Mouse (Mus musculus): Measurements from ENCODE around the gene Prss8. TPM values are rescaled to one million over a fixed set of nuclear protein-coding genes. Genes with fewer than 3 reads are reported as not detected.

Gene Prss8
- polyA plus RNA-seq, 1 experiment from 2014 or later = 5.0 TPM

DNA sequence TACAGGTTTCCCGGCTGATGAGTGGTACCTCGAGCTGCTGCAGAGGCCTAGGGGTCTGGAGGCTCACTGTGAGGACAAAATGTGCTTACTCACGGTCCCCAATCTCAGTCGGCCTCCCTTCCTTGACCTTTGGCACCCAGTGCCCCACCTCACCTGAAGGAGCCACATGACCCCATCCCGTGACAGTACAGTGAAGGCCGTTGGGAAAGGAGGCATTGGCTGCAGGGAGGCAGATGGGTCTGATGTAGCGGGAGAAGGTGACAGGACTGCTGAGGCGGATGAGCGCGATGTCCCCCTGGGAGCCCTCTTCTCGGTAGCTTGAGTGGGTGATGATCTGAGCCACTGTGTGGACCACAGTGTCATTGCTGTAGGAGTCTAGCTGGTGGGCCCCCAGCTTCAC lies 3.1 kb downstream of the Prss8 start:
- no peak for ATAC-seq (ENCODE audit: insufficient number of reproducible peaks, insufficient read depth, low FRiP score, low TSS enrichment, low read depth)
- Histone ChIP-seq H3K27ac (no peak overlapping the region), H3K4me1 (replicated peaks) (peaks cover 20% of the 10 kb centered on the region), H3K9me3 (no peaks in the 10 kb centered on the region), H3K4me3 (replicated peaks) (no peak overlapping the region), H3K27me3 (peaks cover 36% of the 10 kb centered on the region), H3K9ac (replicated peaks) (no peak overlapping the region), H3K4me2 (no peak overlapping the region), H3K36me3 (peaks cover 57% of the 10 kb centered on the region)
- 89% methylated on average over 11 of the region's 11 CpGs for WGBS

DNA sequence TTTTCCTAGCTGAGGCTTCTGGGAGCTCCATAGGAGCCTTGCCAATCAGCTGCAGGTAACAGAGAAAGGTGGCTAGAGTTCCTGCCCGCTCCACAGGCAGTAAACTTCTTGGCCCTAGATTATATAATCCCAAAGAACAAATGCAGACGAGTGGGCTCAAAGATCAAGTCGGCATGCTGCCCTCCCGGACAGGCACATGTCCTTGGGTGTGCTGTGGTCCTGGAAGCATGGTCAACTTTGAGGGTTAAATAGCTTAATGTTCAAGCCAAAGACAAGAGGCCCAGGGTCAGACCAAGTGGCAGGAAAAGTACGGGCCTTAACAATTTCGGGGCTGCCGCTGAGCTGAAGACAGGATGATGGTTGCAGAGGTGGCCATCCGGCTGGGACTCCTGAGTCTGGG lies 3.8 kb downstream of the Prss8 start:
- Histone ChIP-seq H3K4me3 (replicated peaks) (no peak overlapping the region), H3K9me3 (no peaks in the 10 kb centered on the region), H3K27me3 (peaks cover 36% of the 10 kb centered on the region), H3K36me3 (peaks cover 65% of the 10 kb centered on the region), H3K4me2 (no peak overlapping the region), H3K9ac (replicated peaks) (0 out of 2 replicates have a peak overlapping the region, but pooled peaks have one; percentile 23), H3K27ac (no peak overlapping the region), H3K4me1 (replicated peaks) (peaks cover 13% of the 10 kb centered on the region; the same call in 1 of the 2 replicates)
- ATAC-seq (ENCODE audit: insufficient number of reproducible peaks, insufficient read depth, low FRiP score, low TSS enrichment, low read depth) = no peak
- WGBS = 93% methylated on average over 8 of the region's 8 CpGs

- peaks cover 13% of the 10 kb centered on the region; the same call in 1 of the 2 replicates for H3K4me1 ChIP-seq (replicated peaks)
- H3K4me3 ChIP-seq (replicated peaks) = no peak overlapping the region
- H3K9me3 ChIP-seq = no peaks in the 10 kb centered on the region
- H3K27ac ChIP-seq = no peak overlapping the region
- ATAC-seq (ENCODE audit: insufficient number of reproducible peaks, insufficient read depth, low FRiP score, low TSS enrichment, low read depth) = no peak
- no peak overlapping the region for H3K9ac ChIP-seq (replicated peaks)
- H3K4me2 ChIP-seq = no peak overlapping the region
- 82% methylated on average over 5 of the region's 5 CpGs for WGBS
- H3K36me3 ChIP-seq = peaks cover 73% of the 10 kb centered on the region
- peaks cover 31% of the 10 kb centered on the region for H3K27me3 ChIP-seq
Measured at GRCm38 (mm10) chr7:127925252-127925651, 4.7 kb downstream of the Prss8 start.

- H3K4me2 ChIP-seq = no peak overlapping the region
- H3K27me3 ChIP-seq = peaks cover 15% of the 10 kb centered on the region
- WGBS = 91% methylated on average over 5 of the region's 5 CpGs
- H3K4me3 ChIP-seq (replicated peaks) = no peak overlapping the region
- H3K4me1 ChIP-seq (replicated peaks) = no peaks in the 10 kb centered on the region
- ATAC-seq (ENCODE audit: insufficient number of reproducible peaks, insufficient read depth, low FRiP score, low TSS enrichment, low read depth) = no peak
- H3K9ac ChIP-seq (replicated peaks) = no peak overlapping the region
- H3K36me3 ChIP-seq = peaks cover 85% of the 10 kb centered on the region
- no peaks in the 10 kb centered on the region for H3K9me3 ChIP-seq
- H3K27ac ChIP-seq = no peak overlapping the region
Measured at GRCm38 (mm10) chr7:127923714-127924113, 6.2 kb downstream of the Prss8 start.

DNA sequence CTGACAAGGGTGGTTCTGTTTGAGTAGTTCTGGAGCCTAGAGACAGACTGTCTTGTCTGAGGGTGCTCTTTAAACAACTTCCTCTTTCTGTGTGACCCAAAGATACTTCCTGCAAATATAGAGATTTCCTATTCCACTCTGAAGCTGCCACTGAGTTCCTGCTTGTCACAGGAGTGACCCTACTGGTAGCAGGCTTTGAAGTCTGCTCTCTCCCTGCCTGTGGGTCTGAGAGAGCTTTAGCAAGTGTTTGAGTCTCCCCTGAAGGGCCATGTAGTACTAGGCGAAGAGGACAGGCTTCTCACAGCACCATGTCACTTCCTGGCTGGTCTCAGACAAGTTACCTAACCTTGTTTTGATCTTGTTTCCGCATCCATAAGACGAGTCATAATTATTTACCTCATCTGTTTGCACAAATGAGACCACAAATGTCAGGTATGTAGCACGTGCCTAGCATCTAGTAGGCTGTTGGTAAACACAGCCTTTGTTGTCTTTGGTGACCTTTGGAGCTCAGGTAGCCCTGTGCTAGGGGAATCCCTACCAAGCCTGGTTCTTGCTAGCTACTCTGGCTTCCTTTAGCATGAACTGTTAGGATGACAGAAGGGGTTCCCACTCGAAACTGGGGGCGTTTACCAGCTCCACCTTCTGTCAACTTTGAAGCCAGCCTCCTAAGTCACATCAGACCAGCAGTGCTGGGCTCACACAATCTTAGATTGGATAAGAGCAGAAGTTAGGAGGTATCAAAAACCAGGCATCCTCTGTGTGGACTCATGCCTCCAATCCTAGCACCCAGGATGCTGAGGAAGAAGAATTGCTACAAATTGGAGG lies 7.2 kb downstream of the Prss8 start:
- Histone ChIP-seq H3K9ac (replicated peaks) (no peak overlapping the region), H3K9me3 (no peaks in the 10 kb centered on the region), H3K27me3 (peaks cover 5% of the 10 kb centered on the region), H3K4me2 (no peak overlapping the region), H3K4me1 (replicated peaks) (no peaks in the 10 kb centered on the region), H3K27ac (no peak overlapping the region), H3K36me3 (peaks cover 91% of the 10 kb centered on the region), H3K4me3 (replicated peaks) (no peak overlapping the region)
- no peak for ATAC-seq (ENCODE audit: insufficient number of reproducible peaks, insufficient read depth, low FRiP score, low TSS enrichment, low read depth)
- WGBS = 77% methylated on average over 6 of the region's 6 CpGs

DNA sequence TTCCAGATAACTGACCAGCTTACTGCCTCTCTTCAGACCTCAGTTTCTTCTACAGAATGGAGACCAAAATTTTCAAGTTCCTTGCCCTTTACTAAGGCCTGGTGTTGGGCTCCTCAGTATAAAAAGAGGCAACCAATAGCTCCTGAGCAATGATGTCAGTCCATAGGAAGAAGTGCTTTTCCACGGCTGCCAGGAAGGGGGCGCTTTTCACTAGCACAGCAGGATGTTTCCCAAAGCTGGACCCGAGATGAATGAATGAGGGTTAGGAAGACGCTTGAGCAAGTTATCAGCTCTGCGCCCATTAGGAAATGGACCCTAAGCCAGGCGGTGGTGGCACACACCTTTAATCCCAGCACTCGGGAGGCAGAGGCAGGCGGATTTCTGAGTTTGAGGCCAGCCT lies 8.4 kb downstream of the Prss8 start:
- H3K9me3 ChIP-seq = no peaks in the 10 kb centered on the region
- 68% methylated on average over 8 of the region's 8 CpGs for WGBS
- ATAC-seq (ENCODE audit: insufficient number of reproducible peaks, insufficient read depth, low FRiP score, low TSS enrichment, low read depth) = no peak

DNA sequence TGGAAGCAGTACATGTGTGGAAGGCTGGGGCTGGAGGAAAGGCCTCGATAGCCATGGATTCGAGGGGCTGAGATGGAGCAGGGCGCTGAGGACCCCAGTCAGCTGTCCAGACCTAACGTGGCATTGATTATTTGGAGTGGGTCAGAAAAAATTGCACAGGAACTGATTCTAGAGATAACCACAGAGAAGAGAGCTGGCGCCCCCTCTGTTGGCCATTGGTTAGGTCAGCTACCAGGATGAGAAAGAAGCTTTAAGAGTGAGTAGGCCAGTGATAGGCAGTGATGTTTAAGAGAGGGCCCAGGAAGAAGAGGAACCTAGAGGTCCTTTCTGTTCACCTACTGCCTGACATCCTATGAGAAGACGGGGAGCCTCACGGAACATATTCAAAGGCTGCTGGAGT lies 10.6 kb downstream of the Prss8 start:
- Histone ChIP-seq H3K27ac (no peak overlapping the region), H3K4me2 (no peak overlapping the region), H3K27me3 (no peaks in the 10 kb centered on the region), H3K9ac (replicated peaks) (no peak overlapping the region), H3K4me1 (replicated peaks) (no peaks in the 10 kb centered on the region), H3K4me3 (replicated peaks) (no peak overlapping the region), H3K36me3 (peaks cover 84% of the 10 kb centered on the region), H3K9me3 (no peaks in the 10 kb centered on the region)
- ATAC-seq (ENCODE audit: insufficient number of reproducible peaks, insufficient read depth, low FRiP score, low TSS enrichment, low read depth) = no peak
- WGBS = 79% methylated on average over 7 of the region's 7 CpGs

More for the DNA sequence above, 8.4 kb downstream of the Prss8 start:
- H3K4me3 ChIP-seq (replicated peaks) = no peak overlapping the region
- H3K36me3 ChIP-seq = peaks cover 90% of the 10 kb centered on the region
- no peaks in the 10 kb centered on the region for H3K4me1 ChIP-seq (replicated peaks)
- H3K4me2 ChIP-seq = no peak overlapping the region
- no peak overlapping the region for H3K27ac ChIP-seq
- H3K9ac ChIP-seq (replicated peaks) = no peak overlapping the region
- no peaks in the 10 kb centered on the region for H3K27me3 ChIP-seq

- H3K4me3 ChIP-seq (replicated peaks) = no peak overlapping the region
- H3K9me3 ChIP-seq = no peaks in the 10 kb centered on the region
- no peaks in the 10 kb centered on the region for H3K27me3 ChIP-seq
- peaks cover 73% of the 10 kb centered on the region for H3K36me3 ChIP-seq
- WGBS = 53% methylated on average over 3 of the region's 3 CpGs
- ATAC-seq (ENCODE audit: insufficient number of reproducible peaks, insufficient read depth, low FRiP score, low TSS enrichment, low read depth) = no peak
- no peak overlapping the region for H3K4me2 ChIP-seq
- H3K4me1 ChIP-seq (replicated peaks) = peaks cover 1% of the 10 kb centered on the region; the same call in 1 of the 2 replicates
- H3K9ac ChIP-seq (replicated peaks) = no peak overlapping the region
- H3K27ac ChIP-seq = no peak overlapping the region
Measured at GRCm38 (mm10) chr7:127918203-127918602, 11.7 kb downstream of the Prss8 start.

DNA sequence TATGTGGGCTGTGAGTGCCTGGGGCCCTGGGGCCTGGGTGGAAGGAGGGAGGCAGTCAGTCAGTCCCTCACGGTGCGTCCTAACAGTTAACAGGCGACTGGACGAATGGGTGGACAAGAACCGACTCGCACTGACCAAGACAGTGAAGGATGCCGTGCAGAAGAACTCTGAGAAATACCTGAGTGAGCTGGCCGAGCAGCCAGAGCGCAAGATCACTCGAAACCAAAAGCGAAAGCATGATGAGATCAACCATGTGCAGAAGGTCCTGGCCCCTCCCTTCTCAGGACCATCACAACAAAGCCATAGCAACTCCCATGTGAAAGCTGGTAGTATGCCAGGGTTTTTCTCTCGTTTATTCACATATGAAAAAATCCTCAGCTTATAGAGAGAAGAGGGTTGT lies 14.6 kb downstream of the Prss8 start:
- 88% methylated on average over 12 of the region's 12 CpGs for WGBS
- H3K36me3 ChIP-seq = peaks cover 45% of the 10 kb centered on the region

DNA sequence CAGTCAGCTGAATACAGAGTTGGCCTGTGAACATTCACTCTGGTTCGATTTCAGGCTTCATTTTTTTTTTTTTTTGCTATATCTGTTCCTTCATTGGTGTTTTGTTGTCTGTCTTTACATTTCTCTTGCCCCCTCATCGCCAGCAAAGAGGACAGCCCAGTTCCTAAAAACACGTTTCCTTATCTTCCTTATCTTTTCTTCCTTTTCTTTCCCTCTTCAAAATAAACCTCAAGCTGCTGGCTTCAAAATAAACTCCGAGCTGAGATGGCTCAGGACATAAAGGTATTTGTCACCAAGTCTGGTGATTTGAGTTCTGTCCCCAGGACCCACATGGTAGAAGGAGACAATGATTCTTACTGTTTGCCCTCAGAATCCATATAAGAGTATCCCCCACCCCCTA lies 17.0 kb downstream of the Prss8 start:
- peak overlapping the region; percentile 93 for H3K27ac ChIP-seq

More for the DNA sequence above, 14.6 kb downstream of the Prss8 start:
- H3K27ac ChIP-seq = no peak overlapping the region
- no peak overlapping the region for H3K4me3 ChIP-seq (replicated peaks)
- no peaks in the 10 kb centered on the region for H3K9me3 ChIP-seq
- ATAC-seq (ENCODE audit: insufficient number of reproducible peaks, insufficient read depth, low FRiP score, low TSS enrichment, low read depth) = no peak
- H3K27me3 ChIP-seq = no peaks in the 10 kb centered on the region
- H3K4me1 ChIP-seq (replicated peaks) = peaks cover 4% of the 10 kb centered on the region; the same call in 1 of the 2 replicates
- H3K9ac ChIP-seq (replicated peaks) = no peak overlapping the region
- H3K4me2 ChIP-seq = no peak overlapping the region

GRCm38 (mm10) chr7:127912190-127912871 lies 17.6 kb downstream of the Prss8 start, which contains the start of gene Kat8:
Gene Kat8 (plus strand): TSS chr7:127912516.
- under 1% methylated on average over 40 of the region's 40 CpGs for WGBS
- H3K4me1 ChIP-seq (replicated peaks) = peaks cover 4% of the 10 kb centered on the region; the same call in 1 of the 2 replicates
- H3K4me3 ChIP-seq (replicated peaks) = peak within 1 kb of the TSS; percentile 94
- H3K27ac ChIP-seq = peak within 1 kb of the TSS; percentile 93
- peak; percentile 92 for ATAC-seq (ENCODE audit: insufficient number of reproducible peaks, insufficient read depth, low FRiP score, low TSS enrichment, low read depth)
- peak within 1 kb of the TSS; percentile 68 for H3K4me2 ChIP-seq
- no peaks in the 10 kb centered on the region for H3K9me3 ChIP-seq
- H3K9ac ChIP-seq (replicated peaks) = peak within 1 kb of the TSS; percentile 76
- H3K27me3 ChIP-seq = no peaks in the 10 kb centered on the region
- H3K36me3 ChIP-seq = peaks cover 50% of the 10 kb centered on the region

More for the DNA sequence above, 17.0 kb downstream of the Prss8 start:
- no peaks in the 10 kb centered on the region for H3K9me3 ChIP-seq
- 32% methylated on average over 4 of the region's 4 CpGs for WGBS
- peak overlapping the region; percentile 76 for H3K9ac ChIP-seq (replicated peaks)
- peaks cover 49% of the 10 kb centered on the region for H3K36me3 ChIP-seq
- no peak for ATAC-seq (ENCODE audit: insufficient number of reproducible peaks, insufficient read depth, low FRiP score, low TSS enrichment, low read depth)
- H3K4me1 ChIP-seq (replicated peaks) = peaks cover 4% of the 10 kb centered on the region; the same call in 1 of the 2 replicates
- peak overlapping the region; percentile 94 for H3K4me3 ChIP-seq (replicated peaks)
- no peaks in the 10 kb centered on the region for H3K27me3 ChIP-seq
- peak overlapping the region; percentile 68 for H3K4me2 ChIP-seq
